Mouse (Mus musculus) fibroblast of lung, adult 2 months (primary cell): ENCODE measurements around the gene Foxn3.

Experiments
- DNase-seq: peaks from one replicate; pipeline ENCODE4 v3.0.0-alpha.2; 2011; ENCODE audit warnings: low read depth

Gene Foxn3

GRCm38 (mm10) chr12:99466426-99466825 is 97.0 kb downstream of the Foxn3 start:
- no peak for DNase-seq

- no peak for DNase-seq
Measured at GRCm38 (mm10) chr12:99464291-99464690, 99.1 kb downstream of the Foxn3 start.

GRCm38 (mm10) chr12:99462846-99463245 is 100.5 kb downstream of the Foxn3 start:
- DNase-seq, result no peak

GRCm38 (mm10) chr12:99462302-99462701 is 101.1 kb downstream of the Foxn3 start:
- no peak for DNase-seq

GRCm38 (mm10) chr12:99457521-99458205 is 105.7 kb downstream of the Foxn3 start:
- DNase-seq, result no peak

GRCm38 (mm10) chr12:99455580-99455979 is 107.8 kb downstream of the Foxn3 start:
- DNase-seq, result no peak

- no peak for DNase-seq
Measured at GRCm38 (mm10) chr12:99454394-99454793, 109.0 kb downstream of the Foxn3 start.

GRCm38 (mm10) chr12:99453797-99454196 is 109.6 kb downstream of the Foxn3 start:
- no peak for DNase-seq

- DNase-seq, result no peak
Measured at GRCm38 (mm10) chr12:99450076-99450475, 113.3 kb downstream of the Foxn3 start.

- no peak for DNase-seq
Measured at GRCm38 (mm10) chr12:99447791-99448190, 115.6 kb downstream of the Foxn3 start.

- DNase-seq, result no peak
Measured at GRCm38 (mm10) chr12:99445018-99445674, 118.2 kb downstream of the Foxn3 start.

- DNase-seq, result no peak
Measured at GRCm38 (mm10) chr12:99442819-99443218, 120.6 kb downstream of the Foxn3 start.

GRCm38 (mm10) chr12:99440953-99441352 is 122.4 kb downstream of the Foxn3 start:
- DNase-seq, result no peak

- DNase-seq, result no peak
Measured at GRCm38 (mm10) chr12:99440022-99440421, 123.4 kb downstream of the Foxn3 start.

GRCm38 (mm10) chr12:99435189-99435588 is 128.2 kb downstream of the Foxn3 start:
- no peak for DNase-seq

- no peak for DNase-seq
Measured at GRCm38 (mm10) chr12:99433402-99433801, 130.0 kb downstream of the Foxn3 start.

GRCm38 (mm10) chr12:99431541-99431940 is 131.8 kb downstream of the Foxn3 start:
- DNase-seq, result no peak

- no peak for DNase-seq
Measured at GRCm38 (mm10) chr12:99430992-99431391, 132.4 kb downstream of the Foxn3 start.

- DNase-seq, result no peak
Measured at GRCm38 (mm10) chr12:99429101-99429500, 134.3 kb downstream of the Foxn3 start.

GRCm38 (mm10) chr12:99426207-99426916 is 137.0 kb downstream of the Foxn3 start:
- no peak for DNase-seq

GRCm38 (mm10) chr12:99419396-99419760 is 144.0 kb downstream of the Foxn3 start:
- no peak for DNase-seq

- no peak for DNase-seq
Measured at GRCm38 (mm10) chr12:99418476-99419395, 144.6 kb downstream of the Foxn3 start.
